Mouse (Mus musculus) limb, embryonic 13.5 days (tissue): Measurements from ENCODE around the gene Srprb. TPM values are rescaled to one million over a fixed set of nuclear protein-coding genes. Genes with fewer than 3 reads are reported as not detected.
A peak's percentile ranks its signal among the peaks of the same experiment; 100 is the strongest.

Source experiments
- ATAC-seq: fragments of 200-750 bp; cut with Nextera tagmentation; 2 replicates; pipeline ENCODE4 v1.8.0; 2017; ENCODE audit warnings: low read depth, moderate number of reproducible peaks, moderate TSS enrichment; ENCODE audit not compliant: low FRiP score
- H3K27ac ChIP-seq: fragments of 300-500 bp; sonication (generic); 2 replicates; pipeline ENCODE4 v1.5.1; 2015; ENCODE audit warnings: inconsistent platforms, mild to moderate bottlenecking, moderate library complexity
- H3K27me3 ChIP-seq: fragments of 300-500 bp; sonication (generic); 2 replicates; pipeline ENCODE4 v1.6.1; 2015; ENCODE audit warnings: mild to moderate bottlenecking, inconsistent platforms
- H3K36me3 ChIP-seq: fragments of 300-500 bp; sonication (generic); 2 replicates; pipeline ENCODE4 v1.6.1; 2015; ENCODE audit warnings: inconsistent platforms, mild to moderate bottlenecking, moderate library complexity
- H3K4me1 ChIP-seq: fragments of 300-500 bp; sonication (generic); 2 replicates; pipeline ENCODE4 v1.6.1; 2015; ENCODE audit warnings: inconsistent platforms
- H3K4me2 ChIP-seq: fragments of 300-500 bp; sonication (generic); replicated peaks from 2 replicates; pipeline ENCODE4 v1.6.1; 2015; ENCODE audit warnings: inconsistent platforms, mild to moderate bottlenecking, moderate library complexity
- H3K4me3 ChIP-seq: fragments of 300-500 bp; sonication (generic); 2 replicates; pipeline ENCODE4 v1.5.1; 2015; ENCODE audit warnings: moderate library complexity, mild to moderate bottlenecking, inconsistent platforms
- H3K9ac ChIP-seq: fragments of 300-500 bp; sonication (generic); 2 replicates; pipeline ENCODE4 v1.6.1; 2015; ENCODE audit warnings: mild to moderate bottlenecking, inconsistent platforms
- H3K9me3 ChIP-seq: fragments of 300-500 bp; sonication (generic); 2 replicates; pipeline ENCODE4 v1.6.1; 2016; ENCODE audit warnings: inconsistent platforms
- WGBS: fragments of 180-500 bp; shearing (Covaris S2); methylation state at CpG from one replicate; pipeline ENCODE4 v1.1.7; 2015; 5-methylcytosine and 5-hydroxymethylcytosine counted together
- polyA plus RNA-seq: library from polyadenylated mRNA; unstranded; fragments of >200 nt; fragmentation: Nextera tagmentation; extraction: Ambion mirVana; gene quantifications from 2 replicates; pipeline ENCODE4 v1.2.1, GENCODE M21; 2015

Gene Srprb
- polyA plus RNA-seq, 1 experiment from 2014 or later: 66.9 TPM

DNA sequence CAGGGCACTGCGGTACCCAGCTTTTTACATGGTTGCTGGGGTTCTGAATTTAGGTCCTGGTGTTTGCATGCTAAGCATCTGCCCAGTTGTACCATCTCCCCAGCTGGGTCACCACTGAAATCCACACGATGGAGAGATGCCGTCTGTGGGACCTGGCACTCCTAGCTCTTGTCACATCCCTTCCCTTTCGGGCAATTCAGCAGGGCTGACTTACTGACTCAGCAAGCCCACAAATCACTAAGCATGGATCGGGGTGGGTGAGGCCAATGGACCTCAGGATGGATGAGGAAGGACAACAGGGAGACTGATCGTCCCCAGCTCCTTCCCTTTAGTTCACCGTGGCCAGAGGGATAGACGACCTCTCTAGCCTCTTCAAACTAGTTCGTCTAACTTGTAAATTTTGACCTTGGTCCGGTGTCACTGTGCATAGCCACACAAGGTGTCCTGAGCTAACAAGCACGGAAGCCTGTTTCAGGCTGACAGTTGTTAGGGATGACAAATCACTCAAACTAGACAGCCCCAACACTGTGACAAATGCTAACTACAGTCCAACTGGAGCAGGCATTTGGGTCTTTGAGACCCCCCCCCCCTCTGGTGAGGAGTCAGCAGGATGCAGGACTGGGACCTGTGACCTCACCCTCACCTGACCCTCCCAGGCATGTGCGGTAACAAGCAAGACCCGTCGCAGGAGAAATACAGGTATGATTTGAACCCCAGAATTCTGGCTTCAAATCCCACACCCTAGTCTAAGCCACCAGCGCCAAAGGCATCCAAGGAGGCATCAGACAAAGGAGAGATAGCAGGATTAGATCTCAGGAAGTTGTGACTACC is 27.3 kb upstream of the Srprb start:
- Histone ChIP-seq H3K27me3 (no peaks in the 10 kb centered on the region), H3K4me3 (no peak overlapping the region), H3K9me3 (no peaks in the 10 kb centered on the region), H3K36me3 (no peaks in the 10 kb centered on the region), H3K27ac (no peak overlapping the region), H3K9ac (no peak overlapping the region), H3K4me1 (peaks cover 4% of the 10 kb centered on the region; the same call in 1 of the 2 replicates), H3K4me2 (no peak overlapping the region)
- no peak for ATAC-seq
- 83% methylated on average over 15 of the region's 15 CpGs for WGBS

GRCm38 (mm10) chr9:103228370-103229003 is 26.6 kb upstream of the Srprb start:
- H3K9me3 ChIP-seq: no peaks in the 10 kb centered on the region
- H3K27me3 ChIP-seq: no peaks in the 10 kb centered on the region
- WGBS: 81% methylated on average over 13 of the region's 13 CpGs
- no peaks in the 10 kb centered on the region for H3K36me3 ChIP-seq
- no peak overlapping the region for H3K4me3 ChIP-seq
- no peak overlapping the region for H3K27ac ChIP-seq
- H3K4me2 ChIP-seq: no peak overlapping the region
- peaks cover 4% of the 10 kb centered on the region; the same call in 1 of the 2 replicates for H3K4me1 ChIP-seq
- no peak for ATAC-seq
- no peak overlapping the region for H3K9ac ChIP-seq

GRCm38 (mm10) chr9:103227760-103228159 is 25.8 kb upstream of the Srprb start:
- no peak for ATAC-seq
- 90% methylated on average over 16 of the region's 16 CpGs for WGBS
- Histone ChIP-seq H3K9me3 (no peaks in the 10 kb centered on the region), H3K9ac (no peak overlapping the region), H3K4me2 (no peak overlapping the region), H3K27ac (no peak overlapping the region), H3K36me3 (no peaks in the 10 kb centered on the region), H3K4me1 (no peaks in the 10 kb centered on the region), H3K27me3 (no peaks in the 10 kb centered on the region), H3K4me3 (no peak overlapping the region)

- Histone ChIP-seq H3K36me3 (no peaks in the 10 kb centered on the region), H3K9ac (no peak overlapping the region), H3K4me3 (no peak overlapping the region), H3K27ac (no peak overlapping the region), H3K9me3 (no peaks in the 10 kb centered on the region), H3K4me1 (no peaks in the 10 kb centered on the region), H3K27me3 (no peaks in the 10 kb centered on the region), H3K4me2 (no peak overlapping the region)
- ATAC-seq: no peak
- WGBS: 90% methylated on average over 15 of the region's 15 CpGs
Observed at GRCm38 (mm10) chr9:103226806-103227205, 24.9 kb upstream of the Srprb start.

DNA sequence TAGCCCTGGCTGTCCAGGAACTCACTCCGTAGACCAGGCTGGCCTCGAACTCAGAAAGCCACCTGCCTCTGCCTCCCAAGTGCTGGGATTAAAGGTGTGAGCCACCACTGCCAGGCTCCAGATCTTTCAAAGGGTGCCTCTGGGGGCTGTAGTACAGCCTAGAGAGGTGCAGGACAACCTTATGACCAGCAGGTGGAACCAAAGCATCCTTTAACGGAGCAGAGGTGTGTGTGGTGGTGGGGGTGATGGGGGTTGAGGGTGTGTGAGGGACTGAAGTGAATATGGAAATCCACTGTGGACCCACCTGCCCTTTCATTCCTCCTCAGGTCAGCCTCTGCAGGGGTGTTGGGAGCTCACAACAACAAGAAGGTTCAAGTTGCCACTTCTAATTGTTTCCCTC is 23.5 kb upstream of the Srprb start:
- no peak for ATAC-seq
- WGBS: 64% methylated on average over 3 of the region's 3 CpGs
- no peak overlapping the region for H3K4me2 ChIP-seq
- H3K4me3 ChIP-seq: no peak overlapping the region
- H3K9ac ChIP-seq: no peak overlapping the region
- H3K4me1 ChIP-seq: no peaks in the 10 kb centered on the region
- H3K27me3 ChIP-seq: no peaks in the 10 kb centered on the region
- H3K27ac ChIP-seq: no peak overlapping the region
- no peaks in the 10 kb centered on the region for H3K9me3 ChIP-seq
- no peaks in the 10 kb centered on the region for H3K36me3 ChIP-seq

DNA sequence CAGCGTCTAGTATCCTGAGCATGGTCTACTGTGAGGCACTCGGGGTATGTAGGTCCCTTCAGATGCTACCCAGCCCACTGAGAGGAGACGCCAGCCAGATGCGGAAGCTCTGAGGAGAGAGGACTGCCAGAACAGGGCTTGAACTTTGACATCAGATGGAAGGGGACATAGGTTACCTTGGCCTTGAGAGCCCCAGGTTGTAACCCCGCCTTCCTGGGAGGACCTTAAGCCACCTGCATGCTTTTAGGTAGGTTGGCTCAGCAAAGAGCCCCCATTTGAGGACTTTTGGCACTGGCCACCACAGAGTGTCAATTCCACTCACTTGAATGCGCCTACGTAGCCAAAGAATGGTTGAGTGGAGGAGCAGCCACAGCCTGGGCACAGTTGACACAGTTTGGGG is 22.8 kb upstream of the Srprb start:
- Histone ChIP-seq H3K4me2 (no peak overlapping the region), H3K4me1 (no peaks in the 10 kb centered on the region), H3K27ac (no peak overlapping the region), H3K9ac (no peak overlapping the region), H3K9me3 (no peaks in the 10 kb centered on the region), H3K27me3 (no peaks in the 10 kb centered on the region), H3K36me3 (no peaks in the 10 kb centered on the region), H3K4me3 (no peak overlapping the region)
- no peak; the same call in 1 of the 2 replicates for ATAC-seq
- 96% methylated on average over 7 of the region's 7 CpGs for WGBS

GRCm38 (mm10) chr9:103214281-103214680 is 12.3 kb upstream of the Srprb start:
- Histone ChIP-seq H3K36me3 (no peaks in the 10 kb centered on the region), H3K9me3 (no peaks in the 10 kb centered on the region), H3K4me1 (no peaks in the 10 kb centered on the region), H3K4me2 (no peak overlapping the region), H3K4me3 (no peak overlapping the region), H3K9ac (no peak overlapping the region), H3K27ac (no peak overlapping the region), H3K27me3 (no peaks in the 10 kb centered on the region)
- WGBS: 84% methylated on average over 6 of the region's 6 CpGs
- no peak for ATAC-seq

DNA sequence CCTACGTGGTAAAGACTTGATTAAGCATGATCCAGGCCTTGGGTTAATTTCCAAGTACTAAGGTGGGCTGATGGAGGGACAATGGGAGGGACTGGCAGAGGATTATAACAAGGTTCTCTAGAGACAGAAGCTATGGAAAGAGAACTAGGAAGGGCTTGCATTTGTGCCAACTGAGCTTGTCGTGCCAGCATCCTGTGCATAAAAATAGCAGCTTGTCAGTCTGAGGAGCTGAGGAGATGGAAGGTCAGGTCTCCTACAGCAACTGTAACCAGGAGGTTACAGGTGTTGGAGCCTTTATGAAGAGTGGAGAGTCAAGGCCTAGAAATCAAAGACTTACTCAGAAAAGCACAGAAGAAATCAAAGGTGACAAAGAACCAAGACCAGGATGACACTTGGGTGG is 11.7 kb upstream of the Srprb start:
- ATAC-seq: no peak
- H3K27ac ChIP-seq: no peak overlapping the region
- no peaks in the 10 kb centered on the region for H3K27me3 ChIP-seq
- 72% methylated on average over 2 of the region's 2 CpGs for WGBS
- H3K9me3 ChIP-seq: no peaks in the 10 kb centered on the region
- H3K4me1 ChIP-seq: no peaks in the 10 kb centered on the region
- 0 out of 2 replicates have a peak overlapping the region, but pooled peaks have one; percentile 13 for H3K9ac ChIP-seq
- H3K4me2 ChIP-seq: no peak overlapping the region
- no peaks in the 10 kb centered on the region for H3K36me3 ChIP-seq
- no peak overlapping the region for H3K4me3 ChIP-seq

DNA sequence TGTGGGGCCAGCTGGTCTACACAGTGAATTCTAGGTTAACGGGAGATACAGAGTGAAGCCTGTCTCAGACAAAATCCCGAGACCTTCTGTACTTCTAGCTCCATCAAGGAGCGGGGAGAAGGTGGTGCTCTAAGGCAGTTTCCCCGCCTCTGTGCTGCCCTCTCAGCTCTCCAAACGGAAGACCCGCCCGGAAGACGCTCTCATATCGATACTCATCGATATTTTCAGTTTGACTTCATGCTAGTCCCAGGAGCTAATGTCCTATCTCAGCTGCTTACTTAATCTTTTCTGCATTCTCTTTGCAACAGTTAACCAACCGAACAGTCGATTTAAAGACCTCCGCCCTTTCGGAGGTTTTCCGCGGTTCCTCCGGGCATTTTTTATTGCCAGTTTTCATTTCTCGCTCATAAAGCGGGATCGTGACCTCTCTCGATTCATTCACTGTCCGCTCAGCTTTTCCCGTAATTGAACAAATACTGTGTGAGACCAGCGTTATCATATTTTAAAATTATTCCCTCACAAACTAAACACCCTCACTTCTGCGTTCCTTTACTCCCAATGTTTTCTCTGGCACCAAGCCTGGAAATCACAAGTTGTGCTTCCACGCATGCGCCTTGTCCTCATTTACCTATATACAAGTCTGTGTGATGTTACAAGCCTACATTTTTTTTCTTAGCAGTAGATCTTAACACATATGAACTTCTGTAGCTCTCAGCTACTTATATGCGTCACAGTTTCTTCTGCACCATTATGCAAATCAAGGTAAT is 10.9 kb upstream of the Srprb start:
- H3K27me3 ChIP-seq: no peaks in the 10 kb centered on the region
- no peaks in the 10 kb centered on the region for H3K9me3 ChIP-seq
- peak overlapping the region; percentile 51 for H3K4me2 ChIP-seq
- H3K9ac ChIP-seq: no peak overlapping the region
- H3K4me3 ChIP-seq: peak overlapping the region; percentile 36
- no peak for ATAC-seq
- H3K36me3 ChIP-seq: no peaks in the 10 kb centered on the region
- 62% methylated on average over 28 of the region's 28 CpGs for WGBS
- no peaks in the 10 kb centered on the region for H3K4me1 ChIP-seq
- no peak overlapping the region for H3K27ac ChIP-seq

GRCm38 (mm10) chr9:103208802-103209423 is 7.0 kb upstream of the Srprb start:
- no peaks in the 10 kb centered on the region for H3K4me1 ChIP-seq
- WGBS: 54% methylated on average over 6 of the region's 6 CpGs
- H3K27me3 ChIP-seq: no peaks in the 10 kb centered on the region
- no peak overlapping the region for H3K4me3 ChIP-seq
- H3K9ac ChIP-seq: no peak overlapping the region
- no peak overlapping the region for H3K27ac ChIP-seq
- no peak for ATAC-seq
- H3K4me2 ChIP-seq: no peak overlapping the region
- no peaks in the 10 kb centered on the region for H3K36me3 ChIP-seq
- H3K9me3 ChIP-seq: no peaks in the 10 kb centered on the region

- WGBS: 10% methylated on average over 16 of the region's 16 CpGs
- no peak overlapping the region for H3K9ac ChIP-seq
- peak overlapping the region; percentile 61 for H3K4me2 ChIP-seq
Observed at GRCm38 (mm10) chr9:103207846-103208245, 5.9 kb upstream of the Srprb start.

GRCm38 (mm10) chr9:103205786-103206185 is 3.8 kb upstream of the Srprb start:
- ATAC-seq: no peak
- H3K27ac ChIP-seq: no peak overlapping the region
- H3K36me3 ChIP-seq: no peaks in the 10 kb centered on the region
- no peak overlapping the region for H3K4me2 ChIP-seq
- no peaks in the 10 kb centered on the region for H3K27me3 ChIP-seq
- H3K9ac ChIP-seq: no peak overlapping the region
- 0 out of 2 replicates have a peak, but pooled peaks cover 4% of the 10 kb centered on the region for H3K4me1 ChIP-seq
- H3K9me3 ChIP-seq: no peaks in the 10 kb centered on the region
- H3K4me3 ChIP-seq: no peak overlapping the region
- 90% methylated on average over 5 of the region's 5 CpGs for WGBS

More at GRCm38 (mm10) chr9:103207846-103208245, 5.9 kb upstream of the Srprb start:
- H3K4me1 ChIP-seq: no peaks in the 10 kb centered on the region
- no peaks in the 10 kb centered on the region for H3K36me3 ChIP-seq
- no peaks in the 10 kb centered on the region for H3K27me3 ChIP-seq
- H3K4me3 ChIP-seq: peak overlapping the region; percentile 29
- H3K9me3 ChIP-seq: no peaks in the 10 kb centered on the region
- no peak overlapping the region for H3K27ac ChIP-seq
- ATAC-seq: peak; percentile 85
